Mouse (Mus musculus): ENCODE results near the gene Sp6. TPM values are rescaled to one million over a fixed set of nuclear protein-coding genes. Genes with fewer than 3 reads are reported as not detected.

The Sp6 gene
- polyA plus RNA-seq, 1 experiment from 2014 or later: 0.10 TPM

- no peak overlapping the region for H3K9ac ChIP-seq (replicated peaks)
- no peak for ATAC-seq (replicated peaks)
- 76% methylated on average over 8 of the region's 8 CpGs for WGBS
- H3K27me3 ChIP-seq: no peaks in the 10 kb centered on the region
- H3K4me3 ChIP-seq: no peak overlapping the region
- no peaks in the 10 kb centered on the region for H3K36me3 ChIP-seq
- H3K9me3 ChIP-seq: no peaks in the 10 kb centered on the region
- H3K4me1 ChIP-seq: no peaks in the 10 kb centered on the region
- H3K27ac ChIP-seq (replicated peaks): no peak overlapping the region
- no peak overlapping the region for H3K4me2 ChIP-seq (replicated peaks)
These were observed 61.0 kb downstream of the Sp6 start for GRCm38 (mm10) chr11:97074235-97074634.

Small RNA genes lying within 50 kb of the gene (microRNA-seq; reads per million reads assigned to microRNA genes)
- 1.1 reads per million for gene Mir8103

Other genes with a start within 250 kb of the Sp6 start
- gene Snx11, start 235.8 kb upstream of the Sp6 start, polyA plus RNA-seq (2015; fragmentation: Nextera tagmentation; extraction: Ambion mirVana): 45.4 and 45.8 TPM in 2 replicates
- 102 and 108 TPM in 2 replicates for gene Cbx1, start 224.3 kb upstream of the Sp6 start, polyA plus RNA-seq (2015; fragmentation: Nextera tagmentation; extraction: Ambion mirVana)
- gene Nfe2l1, start 183.4 kb upstream of the Sp6 start, polyA plus RNA-seq (2015; fragmentation: Nextera tagmentation; extraction: Ambion mirVana): 55.7 and 59.6 TPM in 2 replicates
- 12.2 and 13.5 TPM in 2 replicates for gene Copz2, start 163.5 kb upstream of the Sp6 start, polyA plus RNA-seq (2015; fragmentation: Nextera tagmentation; extraction: Ambion mirVana)
- gene Cdk5rap3, start 96.9 kb upstream of the Sp6 start, polyA plus RNA-seq (2015; fragmentation: Nextera tagmentation; extraction: Ambion mirVana): 106 and 109 TPM in 2 replicates
- 0.17 TPM in 1 of 2 replicates, not detected in the other for gene Prr15l, start 85.3 kb upstream of the Sp6 start, polyA plus RNA-seq (2015; fragmentation: Nextera tagmentation; extraction: Ambion mirVana)
- gene Pnpo, start 69.4 kb upstream of the Sp6 start, polyA plus RNA-seq (2015; fragmentation: Nextera tagmentation; extraction: Ambion mirVana): 20.7 and 21.5 TPM in 2 replicates
- gene Sp2, start 30.4 kb upstream of the Sp6 start, polyA plus RNA-seq (2015; fragmentation: Nextera tagmentation; extraction: Ambion mirVana): 14.9 and 16.1 TPM in 2 replicates
- 16.0 and 17.2 TPM in 2 replicates for gene Scrn2, start 16.5 kb downstream of the Sp6 start, polyA plus RNA-seq (2015; fragmentation: Nextera tagmentation; extraction: Ambion mirVana)
- 2.9 and 4.6 TPM in 2 replicates for gene Lrrc46, start 28.0 kb downstream of the Sp6 start, polyA plus RNA-seq (2015; fragmentation: Nextera tagmentation; extraction: Ambion mirVana)
- 57.0 and 58.4 TPM in 2 replicates for gene Mrpl10, start 28.2 kb downstream of the Sp6 start, polyA plus RNA-seq (2015; fragmentation: Nextera tagmentation; extraction: Ambion mirVana)
- gene Osbpl7, start 37.2 kb downstream of the Sp6 start, polyA plus RNA-seq (2015; fragmentation: Nextera tagmentation; extraction: Ambion mirVana): 10.2 and 10.5 TPM in 2 replicates
- 0.22 and 0.42 TPM in 2 replicates for gene Tbx21, start 101.9 kb downstream of the Sp6 start, polyA plus RNA-seq (2015; fragmentation: Nextera tagmentation; extraction: Ambion mirVana)
- 6.2 and 7.6 TPM in 2 replicates for gene Tbkbp1, start 138.1 kb downstream of the Sp6 start, polyA plus RNA-seq (2015; fragmentation: Nextera tagmentation; extraction: Ambion mirVana)
- 40.6 and 41.8 TPM in 2 replicates for gene Kpnb1, start 174.5 kb downstream of the Sp6 start, polyA plus RNA-seq (2015; fragmentation: Nextera tagmentation; extraction: Ambion mirVana)